Mouse (Mus musculus): ENCODE data around the gene Rin2. TPM values are rescaled to one million over a fixed set of nuclear protein-coding genes. Genes with fewer than 3 reads are reported as not detected.

Gene Rin2
- total and polyA plus RNA-seq, 3 experiments: 0.05 to 0.10 (median 0.08) TPM

- peaks cover 4% of the 10 kb centered on the region for H3K9me3 ChIP-seq (replicated peaks; ENCODE audit: low read length)
- no peak for DNase-seq (ENCODE audit: extremely low read depth)
- no peaks in the 10 kb centered on the region for H3K27me3 ChIP-seq (replicated peaks)
- no peak for TF ChIP-seq POLR2A (IDR thresholded peaks at IDR 0.05; ENCODE audit: low read depth, low read length)
- TF ChIP-seq BHLHE40 (IDR thresholded peaks at IDR 0.05; ENCODE audit: low read depth, low read length): no peak
- no peak for TF ChIP-seq IRF4 (IDR thresholded peaks at IDR 0.05; ENCODE audit: low read depth, low read length)
- no peak for TF ChIP-seq NRF1 (IDR thresholded peaks at IDR 0.05; ENCODE audit: low read depth, low read length)
- TF ChIP-seq POLR2AphosphoS2 (IDR thresholded peaks at IDR 0.05; ENCODE audit: low read depth, low read length): no peak
- no peak for TF ChIP-seq PAX5 (IDR thresholded peaks at IDR 0.05; ENCODE audit: low read length)
- TF ChIP-seq ZC3H11A (IDR thresholded peaks at IDR 0.05; ENCODE audit: low read depth, low read length): no peak
- TF ChIP-seq JUN (IDR thresholded peaks at IDR 0.05; ENCODE audit: insufficient read depth, low read depth, low read length): no peak
- no peak for TF ChIP-seq CTCF (conservative IDR thresholded peaks at IDR 0.05 in 1 of 2, IDR thresholded peaks at IDR 0.05 in 1 of 2; ENCODE audit: low read depth in 2 of 2, low read length in 2 of 2)
- TF ChIP-seq NELFE (IDR thresholded peaks at IDR 0.05; ENCODE audit: low read depth, low read length): no peak
- no peak for TF ChIP-seq MYC (IDR thresholded peaks at IDR 0.05; ENCODE audit: low read depth, low read length)
- no peak for TF ChIP-seq ZKSCAN1 (IDR thresholded peaks at IDR 0.05; ENCODE audit: borderline replicate concordance, low read depth, low read length)
- TF ChIP-seq MXI1 (IDR thresholded peaks at IDR 0.05; ENCODE audit: low read depth, low read length): no peak
- no peak for TF ChIP-seq JUND (conservative IDR thresholded peaks at IDR 0.05; ENCODE audit: low read depth, low read length)
- TF ChIP-seq MAFK (IDR thresholded peaks at IDR 0.05; ENCODE audit: insufficient replicate concordance, low read length): no peak
- no peak for TF ChIP-seq SIN3A (IDR thresholded peaks at IDR 0.05; ENCODE audit: low read length)
- TF ChIP-seq MAZ (IDR thresholded peaks at IDR 0.05; ENCODE audit: low read depth, low read length): no peak
- peak overlapping the region; percentile 44 for H3K4me2 ChIP-seq (ENCODE audit: insufficient read depth, low read depth, poor library complexity, severe bottlenecking)
- no peak overlapping the region for H3K4me3 ChIP-seq (replicated peaks in 1 of 3; ENCODE audit: low read depth in 2 of 3, low read length in 2 of 3, poor library complexity in 1 of 3)
- dilution Hi-C loops (cut with MboI; ENCODE audit: extremely low pct_ligation_motif_present, extremely low pct_unique_long_range_greater_than_20kb, low sequenced_read_pairs) (no loop called here), in situ Hi-C loops (cut with MboI; ENCODE audit: low pct_ligation_motif_present, low pct_unique_long_range_greater_than_20kb, low sequenced_read_pairs) (no loop called here)
- H3K36me3 ChIP-seq (replicated peaks in 1 of 2; ENCODE audit: control insufficient read depth in 1 of 2, insufficient read depth in 1 of 2, low read length in 1 of 2): no peaks in the 10 kb centered on the region
- no peak overlapping the region for H3K27ac ChIP-seq (ENCODE audit: insufficient read depth, low read depth)
- H3K9ac ChIP-seq (ENCODE audit: insufficient read depth, low read depth): no peak overlapping the region
- H3K79me2 ChIP-seq (replicated peaks; ENCODE audit: control insufficient read depth, extremely low read depth, insufficient read depth, poor library complexity, severe bottlenecking): no peaks in the 10 kb centered on the region
- H3K4me1 ChIP-seq (ENCODE audit: control insufficient read depth in 1 of 2, insufficient read depth in 2 of 2): peaks cover 0 to 37% of the 10 kb centered on the region in 2 experiments; a peak in 2 of 4 replicates
These were observed 111.0 kb downstream of the Rin2 start for GRCm38 (mm10) chr2:145785758-145786617.

DNA sequence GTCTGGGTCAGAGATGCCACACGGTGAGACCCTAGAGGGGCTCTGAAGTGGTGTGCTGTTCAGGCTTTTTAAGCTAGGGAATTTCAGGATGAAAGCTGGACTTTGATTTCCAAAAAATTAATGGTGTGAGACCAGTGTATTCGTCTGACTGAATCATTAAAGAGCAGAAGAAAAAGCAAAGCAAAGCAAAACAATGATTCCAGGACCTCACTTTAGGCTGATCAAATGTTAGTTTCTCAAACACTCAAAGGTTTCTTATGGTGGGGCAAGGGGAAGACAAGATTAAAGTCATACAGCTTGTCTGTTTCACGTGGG is 111.6 kb downstream of the Rin2 start:
- in situ Hi-C loops (cut with MboI; ENCODE audit: low pct_ligation_motif_present, low pct_unique_long_range_greater_than_20kb, low sequenced_read_pairs): no loop called here
- TF ChIP-seq SMC3 (IDR thresholded peaks at IDR 0.05; ENCODE audit: low read depth, low read length): no peak
- no peak for TF ChIP-seq USF1 (IDR thresholded peaks at IDR 0.05; ENCODE audit: low read depth, low read length)
- TF ChIP-seq UBTF (IDR thresholded peaks at IDR 0.05; ENCODE audit: low read depth, low read length): no peak
- TF ChIP-seq ZNF384 (IDR thresholded peaks at IDR 0.05; ENCODE audit: low read depth, low read length): no peak
- no peak for TF ChIP-seq IRF4 (IDR thresholded peaks at IDR 0.05; ENCODE audit: low read depth, low read length)
- no peak for TF ChIP-seq TBP (conservative IDR thresholded peaks at IDR 0.05; ENCODE audit: low read depth, low read length)
- TF ChIP-seq CTCF (conservative IDR thresholded peaks at IDR 0.05 in 1 of 2, IDR thresholded peaks at IDR 0.05 in 1 of 2; ENCODE audit: low read depth in 2 of 2, low read length in 2 of 2): no peak
- TF ChIP-seq CHD1 (IDR thresholded peaks at IDR 0.05; ENCODE audit: low read depth, low read length): no peak
- TF ChIP-seq HCFC1 (IDR thresholded peaks at IDR 0.05; ENCODE audit: low read depth, low read length): no peak
- no peak for TF ChIP-seq USF2 (conservative IDR thresholded peaks at IDR 0.05; ENCODE audit: low read depth, low read length)
- TF ChIP-seq E2F4 (IDR thresholded peaks at IDR 0.05; ENCODE audit: insufficient replicate concordance, low read depth, low read length): no peak
- TF ChIP-seq RCOR1 (conservative IDR thresholded peaks at IDR 0.05; ENCODE audit: low read depth, low read length): no peak
- no peak for TF ChIP-seq ZMIZ1 (IDR thresholded peaks at IDR 0.05; ENCODE audit: low read depth, low read length)
- TF ChIP-seq SIN3A (IDR thresholded peaks at IDR 0.05; ENCODE audit: low read length): no peak
- TF ChIP-seq ELF1 (IDR thresholded peaks at IDR 0.05; ENCODE audit: low read depth, low read length): no peak
- no peak for TF ChIP-seq ZKSCAN1 (IDR thresholded peaks at IDR 0.05; ENCODE audit: borderline replicate concordance, low read depth, low read length)
- no peak for TF ChIP-seq JUN (IDR thresholded peaks at IDR 0.05; ENCODE audit: insufficient read depth, low read depth, low read length)
- no peak overlapping the region for H3K4me3 ChIP-seq (replicated peaks in 1 of 3; ENCODE audit: low read depth in 2 of 3, low read length in 2 of 3, poor library complexity in 1 of 3)
- H3K27ac ChIP-seq (ENCODE audit: insufficient read depth, low read depth): no peak overlapping the region
- no peak for DNase-seq (ENCODE audit: extremely low read depth)
- no peaks in the 10 kb centered on the region for H3K36me3 ChIP-seq (replicated peaks in 1 of 2; ENCODE audit: control insufficient read depth in 1 of 2, insufficient read depth in 1 of 2, low read length in 1 of 2)
- peaks cover 0 to 35% of the 10 kb centered on the region in 2 experiments; a peak in 2 of 4 replicates for H3K4me1 ChIP-seq (ENCODE audit: control insufficient read depth in 1 of 2, insufficient read depth in 2 of 2)
- 0 out of 2 replicates have a peak overlapping the region, but pooled peaks have one; percentile 44 for H3K4me2 ChIP-seq (ENCODE audit: insufficient read depth, low read depth, poor library complexity, severe bottlenecking)
- peaks cover 4% of the 10 kb centered on the region for H3K9me3 ChIP-seq (replicated peaks; ENCODE audit: low read length)
- H3K27me3 ChIP-seq (replicated peaks): no peaks in the 10 kb centered on the region
- dilution Hi-C loops (cut with MboI; ENCODE audit: extremely low pct_ligation_motif_present, extremely low pct_unique_long_range_greater_than_20kb, low sequenced_read_pairs): no loop called here
- H3K79me2 ChIP-seq (replicated peaks; ENCODE audit: control insufficient read depth, extremely low read depth, insufficient read depth, poor library complexity, severe bottlenecking): no peaks in the 10 kb centered on the region
- H3K9ac ChIP-seq (ENCODE audit: insufficient read depth, low read depth): no peak overlapping the region
